Mouse (Mus musculus): Measurements from ENCODE around the gene Larp4b.

GRCm38 (mm10) chr13:9073818-9074217 is 19.9 kb upstream of the Larp4b start:
- TF ChIP-seq CTCF (IDR thresholded peaks at IDR 0.05; ENCODE audit: insufficient read depth, low read depth, low read length): no peak
- TF ChIP-seq POLR2A (IDR thresholded peaks at IDR 0.05; ENCODE audit: insufficient read depth, low read depth, low read length): no peak

All from olfactory bulb, adult 2 months (tissue).